Mouse (Mus musculus): ENCODE measurements around the gene Hsd3b1.

GRCm38 (mm10) chr3:98852631-98853030 is 7.0 kb downstream of the Hsd3b1 start:
- no peak for TF ChIP-seq EP300 (IDR thresholded peaks at IDR 0.05; ENCODE audit: low read depth in 1 of 2, low read length in 2 of 2)
- no peak for TF ChIP-seq POLR2A (IDR thresholded peaks at IDR 0.05; ENCODE audit: control insufficient read depth in 1 of 2, insufficient read depth in 1 of 2, low read depth in 1 of 2, low read length in 2 of 2, poor library complexity in 1 of 2)
- no peak for TF ChIP-seq NELFE (IDR thresholded peaks at IDR 0.05; ENCODE audit: low read depth, low read length)
- no peak for TF ChIP-seq MAX (IDR thresholded peaks at IDR 0.05; ENCODE audit: low read length)
- no peak for TF ChIP-seq HCFC1 (IDR thresholded peaks at IDR 0.05; ENCODE audit: low read depth, low read length)
- TF ChIP-seq JUND (IDR thresholded peaks at IDR 0.05; ENCODE audit: low read depth, low read length), result no peak
- no peak for TF ChIP-seq TBP (IDR thresholded peaks at IDR 0.05; ENCODE audit: low read depth, low read length)
- no peak for TF ChIP-seq CTCF (IDR thresholded peaks at IDR 0.05 in 2 of 3, conservative IDR thresholded peaks at IDR 0.05 in 1 of 3; ENCODE audit: control insufficient read depth in 1 of 3, insufficient read depth in 1 of 3, low read depth in 2 of 3, low read length in 3 of 3, poor library complexity in 1 of 3, severe bottlenecking in 1 of 3)
- no peak for TF ChIP-seq MYC (IDR thresholded peaks at IDR 0.05; ENCODE audit: low read depth, low read length)
- TF ChIP-seq MAZ (IDR thresholded peaks at IDR 0.05; ENCODE audit: low read depth, low read length), result no peak
- TF ChIP-seq BHLHE40 (IDR thresholded peaks at IDR 0.05; ENCODE audit: borderline replicate concordance, low read depth, low read length), result no peak
- no peak for TF ChIP-seq GATA1 (IDR thresholded peaks at IDR 0.05; ENCODE audit: low read depth, low read length)
- no peak for TF ChIP-seq ETS1 (IDR thresholded peaks at IDR 0.05; ENCODE audit: low read depth, low read length)
- no peak for TF ChIP-seq RAD21 (IDR thresholded peaks at IDR 0.05; ENCODE audit: low read depth, low read length)
